Comparison of ENCODE assay signal across 8 mouse cellular contexts in genomic region chr16:63856658-63857552, GRCm38 (mm10). TPM values are rescaled to one million over a fixed set of nuclear protein-coding genes. Genes with fewer than 3 reads are reported as not detected.
DNase-seq lines count a peak whose midpoint lies in the region; ATAC-seq and TF ChIP-seq lines count a peak whose summit lies in the region.

No protein-coding gene starts in this region.

- H3K36me3 ChIP-seq in ES-Bruce4 (ENCODE audit: control insufficient read depth, insufficient read depth, low read length, poor library complexity, severe bottlenecking), result no peaks in the 10 kb centered on the region
- no peaks in the 10 kb centered on the region for H3K36me3 ChIP-seq in forebrain, embryonic 15.5 days
- no peaks in the 10 kb centered on the region for H3K36me3 ChIP-seq in liver, embryonic 13.5 days
- H3K36me3 ChIP-seq in neural tube, embryonic 13.5 days, result no peaks in the 10 kb centered on the region

- DNase-seq in cerebellum, adult 11-12 months, result peak; percentile 83
- peak; percentile 73 to 81 for DNase-seq in heart, postnatal 10 days
- DNase-seq in kidney, postnatal 25 days, result peak; percentile 74 to 78
- DNase-seq in liver, embryonic 13.5 days, result no peak
- DNase-seq in urinary bladder, postnatal 36 days (ENCODE audit: low spot score in 2 of 2), result peak; percentile 38 to 59

- no peak overlapping the region for H3K27ac ChIP-seq in ES-Bruce4 (ENCODE audit: insufficient read depth, low read length)
- H3K27ac ChIP-seq in forebrain, embryonic 15.5 days (replicated peaks), result peak overlapping the region; percentile 86
- no peak overlapping the region for H3K27ac ChIP-seq in liver, embryonic 13.5 days
- H3K27ac ChIP-seq in neural tube, embryonic 13.5 days (replicated peaks), result peak overlapping the region; percentile 92

- H3K4me2 ChIP-seq in forebrain, embryonic 15.5 days (replicated peaks), result peak overlapping the region; percentile 74
- peak overlapping the region; percentile 54 for H3K4me2 ChIP-seq in liver, embryonic 13.5 days
- H3K4me2 ChIP-seq in neural tube, embryonic 13.5 days, result peak overlapping the region; percentile 65

- peak overlapping the region; percentile 63 for H3K9ac ChIP-seq in ES-Bruce4 (ENCODE audit: low read depth, poor library complexity, severe bottlenecking)
- peak overlapping the region; percentile 68 for H3K9ac ChIP-seq in forebrain, embryonic 15.5 days (replicated peaks)
- H3K9ac ChIP-seq in liver, embryonic 13.5 days, result no peak overlapping the region
- H3K9ac ChIP-seq in neural tube, embryonic 13.5 days, result peak overlapping the region; percentile 83

- no peaks in the 10 kb centered on the region for H3K4me1 ChIP-seq in ES-Bruce4 (ENCODE audit: control insufficient read depth, insufficient read depth, low read length)
- peaks cover 18% of the 10 kb centered on the region for H3K4me1 ChIP-seq in forebrain, embryonic 15.5 days
- no peaks in the 10 kb centered on the region for H3K4me1 ChIP-seq in liver, embryonic 13.5 days (replicated peaks)
- peaks cover 14% of the 10 kb centered on the region; the same call in 1 of the 2 replicates for H3K4me1 ChIP-seq in neural tube, embryonic 13.5 days (replicated peaks)

- peaks cover 2% of the 10 kb centered on the region; the same call in 1 of the 2 replicates for H3K27me3 ChIP-seq in ES-Bruce4 (ENCODE audit: control insufficient read depth, insufficient read depth, low read length, poor library complexity, severe bottlenecking)
- H3K27me3 ChIP-seq in forebrain, embryonic 15.5 days, result no peaks in the 10 kb centered on the region
- peaks cover 6% of the 10 kb centered on the region; the same call in 1 of the 2 replicates for H3K27me3 ChIP-seq in liver, embryonic 13.5 days
- H3K27me3 ChIP-seq in neural tube, embryonic 13.5 days, result no peaks in the 10 kb centered on the region

- intact Hi-C loops in heart, postnatal 10 days (cut with DNase I), result loop anchor here (1.0 to 2.0 kb wide), 2 partner anchors 866 to 891 kb away; no protein-coding TSS in a partner anchor

- peak; percentile 95 for ATAC-seq in forebrain, embryonic 15.5 days (replicated peaks)
- no peak for ATAC-seq in liver, embryonic 13.5 days (ENCODE audit: low read depth)
- ATAC-seq in neural tube, embryonic 13.5 days (ENCODE audit: low read depth), result peak; percentile 97

- 2% methylated on average over 33 of the region's 33 CpGs for WGBS in forebrain, embryonic 15.5 days
- WGBS in liver, embryonic 13.5 days (ENCODE audit: insufficient replicate concordance), result 2% methylated on average over 32 of the region's 33 CpGs
- 3% methylated on average over 33 of the region's 33 CpGs for WGBS in neural tube, embryonic 13.5 days

- TF ChIP-seq EP300 in ES-Bruce4 (IDR thresholded peaks at IDR 0.05; ENCODE audit: insufficient read depth, low read depth, low read length), result no peak

- no peaks in the 10 kb centered on the region for H3K9me3 ChIP-seq in ES-Bruce4 (replicated peaks; ENCODE audit: control insufficient read depth, insufficient read depth, low read length, poor library complexity, severe bottlenecking)
- H3K9me3 ChIP-seq in forebrain, embryonic 15.5 days, result no peaks in the 10 kb centered on the region
- H3K9me3 ChIP-seq in liver, embryonic 13.5 days (replicated peaks), result no peaks in the 10 kb centered on the region
- no peaks in the 10 kb centered on the region for H3K9me3 ChIP-seq in neural tube, embryonic 13.5 days

- H3K4me3 ChIP-seq in ES-Bruce4 (ENCODE audit: low read depth, low read length), result peak overlapping the region; percentile 83
- peak overlapping the region; percentile 57 for H3K4me3 ChIP-seq in forebrain, embryonic 15.5 days
- peak overlapping the region; percentile 34; the same call in 1 of the 2 replicates for H3K4me3 ChIP-seq in liver, embryonic 13.5 days (replicated peaks)
- H3K4me3 ChIP-seq in neural tube, embryonic 13.5 days, result peak overlapping the region; percentile 68

- peak; percentile 57 for TF ChIP-seq CTCF in ES-Bruce4 (IDR thresholded peaks at IDR 0.05; ENCODE audit: low read depth, low read length)

- no peak for TF ChIP-seq POLR2A in ES-Bruce4 (IDR thresholded peaks at IDR 0.05; ENCODE audit: insufficient read depth, low read length)

RNA-seq across cellular contexts. Expression of gene Epha3, which starts 7.1 kb away (rescaled TPM):
- polyA plus RNA-seq in ES-Bruce4 (2011; ENCODE audit: insufficient read depth, insufficient read length, low read depth, missing spikeins), result 0.40 TPM in 1 of 2 replicates, not detected in the other
- polyA plus RNA-seq in forebrain, embryonic 15.5 days (2015; fragmentation: Nextera tagmentation; extraction: Ambion mirVana), result 85.2 and 95.2 TPM in 2 replicates
- total RNA-seq in heart, postnatal 10 days (2021), result 1 to 10 TPM; 1.6 to 1.9 TPM
- polyA plus RNA-seq in liver, embryonic 13.5 days (2015; fragmentation: Nextera tagmentation; extraction: Ambion mirVana), result 1.4 TPM in 2 replicates
- polyA plus RNA-seq in neural tube, embryonic 13.5 days (2015; fragmentation: Nextera tagmentation; extraction: Ambion mirVana), result 17.5 and 25.0 TPM in 2 replicates

Comparison
In these comparisons a context has a peak if more than half of its experiments do, and no peak if none do; other contexts are left out.
1. H3K27ac ChIP-seq: peak in forebrain, embryonic 15.5 days (single experiment) and neural tube, embryonic 13.5 days (single experiment); none in ES-Bruce4 (single experiment) and liver, embryonic 13.5 days (single experiment).
2. Peak in every context shown above with its lines, with median percentiles within 50 percentile points of each other: H3K4me3 ChIP-seq and H3K4me2 ChIP-seq.